Mouse (Mus musculus): ENCODE results near the gene Egfem1. TPM values are rescaled to one million over a fixed set of nuclear protein-coding genes. Genes with fewer than 3 reads are reported as not detected.

Egfem1 gene
- polyA plus RNA-seq (2014; fragmentation: Illumina TruSeq; extraction: RNeasy Lipid Tissue Mini Kit (QIAGEN cat#74804); ENCODE audit: low read depth, low replicate concordance): 0.45 TPM

DNA sequence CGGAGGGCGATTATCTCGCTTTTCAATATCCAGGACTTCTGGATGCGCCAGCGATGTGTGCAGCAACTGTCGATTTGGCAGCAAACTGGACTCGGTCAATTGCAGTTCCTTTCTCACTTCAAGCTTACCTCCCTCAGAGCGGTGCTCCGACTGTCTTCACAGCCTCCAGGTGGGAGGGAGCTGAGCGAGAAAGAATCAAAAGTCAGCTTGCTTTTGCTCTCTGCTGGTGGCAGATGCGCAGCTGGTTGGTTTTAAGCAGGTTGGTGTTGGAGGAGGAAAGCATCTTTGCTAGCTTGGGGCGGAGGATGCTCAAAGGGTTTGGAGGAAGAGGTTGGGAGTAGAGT, at the start of gene Egfem1:
Gene Egfem1 (plus strand): TSS at position 72 of the 344 bp plus-strand sequence.

Other genes with a start within 250 kb of the Egfem1 start
- gene Gm1527, start 189.4 kb upstream of the Egfem1 start, polyA plus RNA-seq (2014; fragmentation: Illumina TruSeq; extraction: RNeasy Lipid Tissue Mini Kit (QIAGEN cat#74804); ENCODE audit: low read depth, low replicate concordance): 53.3 TPM

Data from testis, adult 10 weeks (tissue).